Mouse (Mus musculus) MEL (cell line): ENCODE measurements at regions not wholly inside any gene's neighbourhood (a gene's known extent, or its start where the extent isn't known, plus 50 kb on each side); places are given as distances from the start of the nearest gene placed in this dataset.

Experiments
- DNase-seq: peaks from one replicate; pipeline ENCODE4 v3.0.0; 2011; ENCODE audit warnings: low read depth, low spot score
- H3K27ac ChIP-seq: 2 replicates; pipeline ENCODE4 v1.5.1; 2012; ENCODE audit warnings: low read depth, mild to moderate bottlenecking, control low read depth, low read length, moderate library complexity; ENCODE audit not compliant: control insufficient read depth
- H3K27me3 ChIP-seq, 2 experiments: fragments of 150-350 bp in 1 of 2; sonication (generic) in 1 of 2; 2 replicates each; pipeline ENCODE4 v1.6.1; 2012; ENCODE audit warnings: low read length in 2 of 2, mild to moderate bottlenecking in 2 of 2, improper control_type of control experiment in 1 of 2, moderate library complexity in 1 of 2; ENCODE audit not compliant: insufficient read depth in 2 of 2, control insufficient read depth in 1 of 2
- H3K36me3 ChIP-seq, 2 experiments: 2 replicates each; pipeline ENCODE4 v1.6.1; 2012 to 2014; ENCODE audit warnings: low read length in 2 of 2, improper control_type of control experiment in 1 of 2, inconsistent platforms in 1 of 2, mild to moderate bottlenecking in 1 of 2; ENCODE audit not compliant: insufficient read depth in 2 of 2, control insufficient read depth in 1 of 2
- H3K4me1 ChIP-seq, 2 experiments: fragments of 150-350 bp in 1 of 2; sonication (generic) in 1 of 2; 2 replicates each; pipeline ENCODE4 v1.6.1; 2012; ENCODE audit warnings: low read length in 2 of 2, improper control_type of control experiment in 1 of 2, mild to moderate bottlenecking in 1 of 2; ENCODE audit not compliant: insufficient read depth in 2 of 2, control insufficient read depth in 1 of 2
- H3K4me3 ChIP-seq, 2 experiments: fragments of 150-350 bp in 1 of 2; sonication (generic) in 1 of 2; 2 replicates each; pipeline ENCODE4 v1.5.1; 2012; ENCODE audit warnings: low read depth in 2 of 2, low read length in 2 of 2, mild to moderate bottlenecking in 2 of 2, moderate library complexity in 2 of 2, control low read depth in 1 of 2, improper control_type of control experiment in 1 of 2; ENCODE audit not compliant: control insufficient read depth in 1 of 2, insufficient read depth in 1 of 2
- H3K79me2 ChIP-seq: 2 replicates; pipeline ENCODE4 v1.6.1; 2012; ENCODE audit warnings: mild to moderate bottlenecking, low read length, moderate library complexity; ENCODE audit not compliant: control insufficient read depth, poor library complexity, insufficient read depth
- H3K9ac ChIP-seq: 2 replicates; pipeline ENCODE4 v1.6.1; 2012; ENCODE audit warnings: low read depth, mild to moderate bottlenecking, control low read depth, low read length, moderate library complexity; ENCODE audit not compliant: control insufficient read depth, poor library complexity, severe bottlenecking
- H3K9me3 ChIP-seq: fragments of 150-350 bp; sonication (generic); replicated peaks from 2 replicates; pipeline ENCODE4 v1.6.1; 2012; ENCODE audit warnings: mild to moderate bottlenecking, low read length, improper control_type of control experiment, moderate library complexity; ENCODE audit not compliant: insufficient read depth
- BHLHE40 ChIP-seq: IDR thresholded peaks from 2 replicates; pipeline ENCODE4 v1.6.1; 2012; ENCODE audit warnings: low read depth, mild to moderate bottlenecking, inconsistent platforms, low read length, improper control_type of control experiment, borderline replicate concordance
- CHD1 ChIP-seq: IDR thresholded peaks from 2 replicates; pipeline ENCODE4 v1.6.1; 2012; ENCODE audit warnings: low read depth, mild to moderate bottlenecking, inconsistent platforms, low read length, improper control_type of control experiment
- EP300 ChIP-seq, 2 experiments: IDR thresholded peaks; 2 replicates each; pipeline ENCODE4 v1.6.1; 2011; ENCODE audit warnings: improper control_type of control experiment in 2 of 2, low read length in 2 of 2, low read depth in 1 of 2, mild to moderate bottlenecking in 1 of 2
- ETS1 ChIP-seq: IDR thresholded peaks from 2 replicates; pipeline ENCODE4 v1.6.1; 2012; ENCODE audit warnings: low read depth, mild to moderate bottlenecking, inconsistent platforms, low read length, improper control_type of control experiment, moderate library complexity
- GABPA ChIP-seq: IDR thresholded peaks from 2 replicates; pipeline ENCODE4 v1.6.1; 2012; ENCODE audit warnings: low read depth, mild to moderate bottlenecking, inconsistent platforms, low read length, improper control_type of control experiment, moderate library complexity
- GATA1 ChIP-seq: IDR thresholded peaks from 2 replicates; pipeline ENCODE4 v1.6.1; 2011; ENCODE audit warnings: low read depth, low read length, improper control_type of control experiment
- MAX ChIP-seq: IDR thresholded peaks from 2 replicates; pipeline ENCODE4 v1.6.1; 2011; ENCODE audit warnings: low read length, improper control_type of control experiment
- MAZ ChIP-seq: IDR thresholded peaks from 2 replicates; pipeline ENCODE4 v1.6.1; 2012; ENCODE audit warnings: low read depth, mild to moderate bottlenecking, inconsistent platforms, low read length, improper control_type of control experiment
- MXI1 ChIP-seq: IDR thresholded peaks from 2 replicates; pipeline ENCODE4 v1.6.1; 2011; ENCODE audit warnings: mild to moderate bottlenecking, low read depth, low read length, improper control_type of control experiment
- MYB ChIP-seq: IDR thresholded peaks from 2 replicates; pipeline ENCODE4 v1.6.1; 2011; ENCODE audit warnings: mild to moderate bottlenecking, low read depth, low read length, improper control_type of control experiment
- NELFE ChIP-seq: IDR thresholded peaks from 2 replicates; pipeline ENCODE4 v1.6.1; 2011; ENCODE audit warnings: low read depth, low read length, improper control_type of control experiment
- NRF1 ChIP-seq: IDR thresholded peaks from 2 replicates; pipeline ENCODE4 v1.6.1; 2014; ENCODE audit warnings: low read depth, mild to moderate bottlenecking, inconsistent platforms, low read length, improper control_type of control experiment, moderate library complexity; ENCODE audit not compliant: poor library complexity, insufficient read depth, severe bottlenecking
- POLR2A ChIP-seq, 2 experiments: IDR thresholded peaks; 2 replicates each; pipeline ENCODE4 v1.6.1; 2011 to 2012; ENCODE audit warnings: low read length in 2 of 2, mild to moderate bottlenecking in 2 of 2, control low read depth in 1 of 2, improper control_type of control experiment in 1 of 2, low read depth in 1 of 2, moderate library complexity in 1 of 2; ENCODE audit not compliant: control insufficient read depth in 1 of 2, insufficient read depth in 1 of 2, poor library complexity in 1 of 2
- POLR2AphosphoS5 ChIP-seq: IDR thresholded peaks from 2 replicates; pipeline ENCODE4 v1.6.1; 2012; ENCODE audit warnings: low read depth, borderline replicate concordance, mild to moderate bottlenecking, inconsistent platforms, low read length, moderate library complexity, mixed read lengths
- RCOR1 ChIP-seq: IDR thresholded peaks from 2 replicates; pipeline ENCODE4 v1.6.1; 2012; ENCODE audit warnings: low read depth, mild to moderate bottlenecking, inconsistent platforms, low read length, improper control_type of control experiment
- SMC3 ChIP-seq: IDR thresholded peaks from 2 replicates; pipeline ENCODE4 v1.6.1; 2011; ENCODE audit warnings: low read depth, low read length, improper control_type of control experiment
- TCF12 ChIP-seq: IDR thresholded peaks from 2 replicates; pipeline ENCODE4 v1.6.1; 2014; ENCODE audit warnings: low read depth, mild to moderate bottlenecking, inconsistent platforms, low read length, improper control_type of control experiment, moderate library complexity
- UBTF ChIP-seq: IDR thresholded peaks from 2 replicates; pipeline ENCODE4 v1.6.1; 2012; ENCODE audit warnings: low read depth, mild to moderate bottlenecking, inconsistent platforms, low read length, improper control_type of control experiment, moderate library complexity, borderline replicate concordance; ENCODE audit not compliant: insufficient read depth
- USF2 ChIP-seq, 2 experiments: IDR thresholded peaks; 2 replicates each; pipeline ENCODE4 v1.6.1; 2011 to 2012; ENCODE audit warnings: improper control_type of control experiment in 2 of 2, low read length in 2 of 2, borderline replicate concordance in 1 of 2, inconsistent platforms in 1 of 2, low read depth in 1 of 2, mild to moderate bottlenecking in 1 of 2; ENCODE audit not compliant: insufficient read depth in 1 of 2
- ZC3H11A ChIP-seq: IDR thresholded peaks from 2 replicates; pipeline ENCODE4 v1.6.1; 2012; ENCODE audit warnings: low read depth, mild to moderate bottlenecking, inconsistent platforms, low read length, improper control_type of control experiment
- ZMIZ1 ChIP-seq: IDR thresholded peaks from 2 replicates; pipeline ENCODE4 v1.6.1; 2012; ENCODE audit warnings: low read depth, mild to moderate bottlenecking, inconsistent platforms, low read length, improper control_type of control experiment, moderate library complexity
- ZNF384 ChIP-seq: IDR thresholded peaks from 2 replicates; pipeline ENCODE4 v1.6.1; 2012; ENCODE audit warnings: low read depth, mild to moderate bottlenecking, inconsistent platforms, low read length, improper control_type of control experiment

DNA sequence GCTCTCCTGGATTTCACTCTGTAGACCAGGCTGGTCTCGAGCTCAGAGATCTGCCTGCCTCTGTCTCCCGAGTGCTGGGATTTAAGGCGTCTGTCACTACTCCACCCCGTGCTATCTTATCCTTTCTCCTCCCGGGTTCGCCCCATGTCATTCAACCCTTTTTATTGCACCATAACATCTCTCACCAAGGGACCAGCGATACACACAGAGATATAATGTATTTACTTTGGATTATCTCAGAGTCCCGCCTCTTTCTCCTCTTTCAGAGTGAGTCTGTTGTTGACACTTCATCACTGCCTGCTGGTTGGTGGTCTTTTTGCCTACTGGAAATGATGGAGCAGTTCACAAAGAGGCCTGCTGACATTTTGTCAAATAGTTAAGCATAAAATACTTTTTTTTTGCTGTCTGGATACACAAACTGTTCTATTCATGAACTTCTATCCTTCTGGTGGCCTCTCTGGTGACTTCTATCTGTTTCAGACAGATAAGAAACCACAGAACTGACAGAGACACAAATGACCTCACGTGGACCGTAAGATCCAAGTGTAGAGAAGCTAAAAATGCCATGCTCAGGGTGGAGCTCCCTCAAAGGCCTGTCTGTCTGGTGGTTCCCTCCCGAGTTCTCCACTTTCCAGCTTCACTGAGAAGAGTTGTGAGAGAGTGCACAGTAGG, 70.1 kb upstream of the Ranbp3l start (continued):
- TF ChIP-seq USF2 (IDR thresholded peaks at IDR 0.05; ENCODE audit: borderline replicate concordance in 1 of 2, insufficient read depth in 1 of 2, low read depth in 1 of 2, low read length in 2 of 2) (no peak), UBTF (no peak)

GRCm38 (mm10) chr15:8896856-8897255, 70.9 kb upstream of the Ranbp3l start:
- H3K4me3 ChIP-seq, result no peak overlapping the region; a peak in 1 of 4 replicates
- H3K36me3 ChIP-seq, result peaks cover 0 to 4% of the 10 kb centered on the region in 2 experiments; a peak in 2 of 4 replicates
- no peaks in the 10 kb centered on the region for H3K79me2 ChIP-seq
- H3K9me3 ChIP-seq, result no peaks in the 10 kb centered on the region
- peaks cover 0 to 4% of the 10 kb centered on the region in 2 experiments; a peak in 1 of 4 replicates for H3K4me1 ChIP-seq
- DNase-seq, result peak; percentile 7
- no peak for TF ChIP-seq BHLHE40
- no peak for TF ChIP-seq EP300 (IDR thresholded peaks at IDR 0.05; ENCODE audit: low read depth in 1 of 2, low read length in 2 of 2)
- no peak for TF ChIP-seq MAZ
- TF ChIP-seq POLR2A (IDR thresholded peaks at IDR 0.05; ENCODE audit: control insufficient read depth in 1 of 2, insufficient read depth in 1 of 2, low read depth in 1 of 2, low read length in 2 of 2, poor library complexity in 1 of 2), result no peak
- TF ChIP-seq MAX, result no peak
- TF ChIP-seq NRF1, result no peak
- no peak for TF ChIP-seq ZMIZ1
- TF ChIP-seq ZC3H11A, result no peak
- TF ChIP-seq GABPA, result no peak
- TF ChIP-seq ZNF384, result no peak
- no peak for TF ChIP-seq MYB
- TF ChIP-seq NELFE, result no peak
- TF ChIP-seq MXI1, result no peak
- TF ChIP-seq ETS1, result no peak
- TF ChIP-seq CHD1, result no peak
- TF ChIP-seq GATA1, result no peak
- TF ChIP-seq SMC3, result no peak
- no peak for TF ChIP-seq POLR2AphosphoS5
- TF ChIP-seq RCOR1, result no peak
- TF ChIP-seq TCF12, result no peak
- H3K27ac ChIP-seq, result no peak overlapping the region
- H3K9ac ChIP-seq, result no peak overlapping the region
- no peaks in the 10 kb centered on the region; a peak in 1 of 4 replicates for H3K27me3 ChIP-seq
